Mouse (Mus musculus) MEL (cell line): ENCODE results near the gene Pnpla3.

Source experiments
- NRF1 ChIP-seq: IDR thresholded peaks from 2 replicates; pipeline ENCODE4 v1.6.1; 2014; ENCODE audit warnings: low read depth, mild to moderate bottlenecking, inconsistent platforms, low read length, improper control_type of control experiment, moderate library complexity; ENCODE audit not compliant: poor library complexity, insufficient read depth, severe bottlenecking
- RCOR1 ChIP-seq: IDR thresholded peaks from 2 replicates; pipeline ENCODE4 v1.6.1; 2012; ENCODE audit warnings: low read depth, mild to moderate bottlenecking, inconsistent platforms, low read length, improper control_type of control experiment

GRCm38 (mm10) chr15:84178733-84179132 is 11.1 kb downstream of the Pnpla3 start:
- no peak for TF ChIP-seq RCOR1
- TF ChIP-seq NRF1: no peak
